8 mouse cellular contexts compared by ENCODE assay signal in genomic region chr13:99515736-99516447, GRCm38 (mm10). TPM values are rescaled to one million over a fixed set of nuclear protein-coding genes. Genes with fewer than 3 reads are reported as not detected.
A peak's percentile ranks its signal among the peaks of the same experiment; 100 is the strongest.
DNase-seq lines count a peak whose midpoint lies in the region; ATAC-seq and TF ChIP-seq lines count a peak whose summit lies in the region.

No protein-coding gene starts in this region.

- no peak for TF ChIP-seq POLR2A in spleen, adult 2 months (IDR thresholded peaks at IDR 0.05; ENCODE audit: low read depth, low read length)

- TF ChIP-seq CTCF in spleen, adult 2 months (IDR thresholded peaks at IDR 0.05; ENCODE audit: extremely low read depth, insufficient read depth, insufficient read length, insufficient replicate concordance), result no peak
- no peak for TF ChIP-seq CTCF in forebrain, postnatal 0 days (IDR thresholded peaks at IDR 0.05; ENCODE audit: low read depth)
- TF ChIP-seq CTCF in kidney, postnatal 0 days (IDR thresholded peaks at IDR 0.05; ENCODE audit: low read depth), result no peak

- H3K27ac ChIP-seq in spleen, adult 2 months (ENCODE audit: insufficient read depth, low read length), result no peak overlapping the region
- H3K27ac ChIP-seq in forebrain, postnatal 0 days (ENCODE audit: low read depth, low read length), result peak overlapping the region; percentile 98
- H3K27ac ChIP-seq in kidney, postnatal 0 days, result 0 out of 2 replicates have a peak overlapping the region, but pooled peaks have one; percentile 22
- H3K27ac ChIP-seq in neural tube, embryonic 11.5 days (ENCODE audit: low read depth, low read length), result peak overlapping the region; percentile 97

- peaks cover 2% of the 10 kb centered on the region for H3K4me1 ChIP-seq in spleen, adult 2 months (ENCODE audit: control insufficient read depth, insufficient read depth, insufficient read length)
- H3K4me1 ChIP-seq in forebrain, postnatal 0 days (ENCODE audit: insufficient read depth), result 0 out of 2 replicates have a peak, but pooled peaks cover 12% of the 10 kb centered on the region
- H3K4me1 ChIP-seq in kidney, postnatal 0 days (replicated peaks; ENCODE audit: insufficient read depth, low read length), result peaks cover 9% of the 10 kb centered on the region; the same call in 1 of the 2 replicates
- peaks cover 26% of the 10 kb centered on the region for H3K4me1 ChIP-seq in neural tube, embryonic 11.5 days (ENCODE audit: control insufficient read depth, insufficient read depth, low read length)

- H3K4me2 ChIP-seq in forebrain, postnatal 0 days (ENCODE audit: low read depth), result peak overlapping the region; percentile 79
- H3K4me2 ChIP-seq in kidney, postnatal 0 days (ENCODE audit: low read length), result peak overlapping the region; percentile 96
- H3K4me2 ChIP-seq in neural tube, embryonic 11.5 days (ENCODE audit: low read depth), result peak overlapping the region; percentile 54

- WGBS in spleen, adult 2 months, result 2% methylated on average over 44 of the region's 44 CpGs
- WGBS in forebrain, postnatal 0 days, result 1% methylated on average over 44 of the region's 44 CpGs
- WGBS in kidney, postnatal 0 days, result under 1% methylated on average over 44 of the region's 44 CpGs
- 0% methylated on average over 44 of the region's 44 CpGs for WGBS in neural tube, embryonic 11.5 days

- no peak for DNase-seq in cerebellum, adult 11-12 months
- DNase-seq in spleen, adult 2 months (ENCODE audit: low read depth in 1 of 2, low spot score in 2 of 2), result no peak
- no peak for DNase-seq in spleen, adult 18-20 months
- peak; percentile 65 for DNase-seq in forebrain, postnatal 0 days
- no peak for DNase-seq in kidney, postnatal 0 days (ENCODE audit: low spot score)
- peak; percentile 43 for DNase-seq in neural tube, embryonic 11.5 days (ENCODE audit: low spot score)
- DNase-seq in urinary bladder, postnatal 4 days (ENCODE audit: low spot score in 2 of 2), result no peak

- no peaks in the 10 kb centered on the region for H3K9me3 ChIP-seq in forebrain, postnatal 0 days (ENCODE audit: low read length)
- H3K9me3 ChIP-seq in kidney, postnatal 0 days (replicated peaks; ENCODE audit: low read length), result no peaks in the 10 kb centered on the region
- H3K9me3 ChIP-seq in neural tube, embryonic 11.5 days (ENCODE audit: control insufficient read depth, low read length), result no peaks in the 10 kb centered on the region

- no peaks in the 10 kb centered on the region for H3K36me3 ChIP-seq in spleen, adult 2 months (ENCODE audit: control insufficient read depth, insufficient read depth, low read length)
- H3K36me3 ChIP-seq in forebrain, postnatal 0 days (ENCODE audit: insufficient read depth), result no peaks in the 10 kb centered on the region; the same call in 1 of the 2 replicates
- no peaks in the 10 kb centered on the region for H3K36me3 ChIP-seq in kidney, postnatal 0 days (ENCODE audit: insufficient read depth, low read length)
- H3K36me3 ChIP-seq in neural tube, embryonic 11.5 days (ENCODE audit: control insufficient read depth, insufficient read depth, low read length), result no peaks in the 10 kb centered on the region

- ATAC-seq in cerebellum, adult (ENCODE audit: insufficient number of reproducible peaks, low FRiP score, low TSS enrichment), result peak; percentile 16; the same call in 1 of the 2 replicates
- ATAC-seq in forebrain, postnatal 0 days, result peak; percentile 28
- peak; percentile 11 for ATAC-seq in kidney, postnatal 0 days (replicated peaks; ENCODE audit: low FRiP score, low read depth)
- peak; percentile 31 for ATAC-seq in neural tube, embryonic 11.5 days (ENCODE audit: insufficient read depth, low FRiP score, low TSS enrichment)

- peak overlapping the region; percentile 39; the same call in 1 of the 2 replicates for H3K4me3 ChIP-seq in spleen, adult 2 months (ENCODE audit: extremely low read depth, insufficient read depth, insufficient read length)
- peak overlapping the region; percentile 80 for H3K4me3 ChIP-seq in forebrain, postnatal 0 days (ENCODE audit: low read depth, low read length)
- H3K4me3 ChIP-seq in kidney, postnatal 0 days (replicated peaks; ENCODE audit: low read depth, low read length), result peak overlapping the region; percentile 60
- peak overlapping the region; percentile 76 for H3K4me3 ChIP-seq in neural tube, embryonic 11.5 days (ENCODE audit: low read depth, low read length)

- peak overlapping the region; percentile 95 for H3K9ac ChIP-seq in forebrain, postnatal 0 days
- H3K9ac ChIP-seq in kidney, postnatal 0 days (ENCODE audit: low read depth, low read length), result peak overlapping the region; percentile 59
- peak overlapping the region; percentile 89 for H3K9ac ChIP-seq in neural tube, embryonic 11.5 days (ENCODE audit: low read length)

- H3K27me3 ChIP-seq in spleen, adult 2 months (ENCODE audit: control insufficient read depth, insufficient read depth, low read length), result peaks cover 14% of the 10 kb centered on the region
- no peaks in the 10 kb centered on the region for H3K27me3 ChIP-seq in forebrain, postnatal 0 days (ENCODE audit: insufficient read depth, low read length)
- no peaks in the 10 kb centered on the region for H3K27me3 ChIP-seq in kidney, postnatal 0 days (ENCODE audit: insufficient read depth, low read length)
- H3K27me3 ChIP-seq in neural tube, embryonic 11.5 days (ENCODE audit: control insufficient read depth, insufficient read depth, low read length), result no peaks in the 10 kb centered on the region

RNA-seq across cellular contexts. Expression of gene Map1b, which starts 0.4 kb away (rescaled TPM):
- polyA plus RNA-seq in spleen, adult 2 months (2012; rRNA removed), result 0.35 and 0.36 TPM in 2 replicates
- total RNA-seq in forebrain, postnatal 0 days (2014; rRNA removed), result 589 and 781 TPM in 2 replicates
- polyA plus RNA-seq in forebrain, postnatal 0 days (2015; fragmentation: Nextera tagmentation; extraction: Ambion mirVana), result 1,169 and 2,082 TPM in 2 replicates
- 23.4 and 27.8 TPM in 2 replicates for polyA plus RNA-seq in kidney, postnatal 0 days (2015; fragmentation: Nextera tagmentation; extraction: Ambion mirVana)
- polyA plus RNA-seq in neural tube, embryonic 11.5 days (2014; fragmentation: Nextera tagmentation; extraction: Ambion mirVana), result 855 and 870 TPM in 2 replicates

Comparison
In these comparisons a context has a peak if more than half of its experiments do, and no peak if none do; other contexts are left out.
1. DNase-seq: peak in forebrain, postnatal 0 days (single experiment) and neural tube, embryonic 11.5 days (single experiment); none in cerebellum, adult 11-12 months (single experiment), spleen, adult 2 months (0 of 2), spleen, adult 18-20 months (0 of 2), kidney, postnatal 0 days (single experiment) and urinary bladder, postnatal 4 days (0 of 2).
2. RNA of gene Map1b, which starts 0.4 kb away (polyA plus RNA-seq): 1,169 to 2,082 TPM in forebrain, postnatal 0 days and 855 to 870 TPM in neural tube, embryonic 11.5 days; 23.4 to 27.8 TPM in kidney, postnatal 0 days and 0.35 to 0.36 TPM in spleen, adult 2 months; every median in the first group is over 10 times any median in the second.
3. Peak in every context shown above with its lines, with median percentiles within 50 percentile points of each other: ATAC-seq, H3K4me3 ChIP-seq, H3K4me2 ChIP-seq and H3K9ac ChIP-seq.